Mouse (Mus musculus): ENCODE data around the gene Rapgef3.

Rapgef3 gene

DNA sequence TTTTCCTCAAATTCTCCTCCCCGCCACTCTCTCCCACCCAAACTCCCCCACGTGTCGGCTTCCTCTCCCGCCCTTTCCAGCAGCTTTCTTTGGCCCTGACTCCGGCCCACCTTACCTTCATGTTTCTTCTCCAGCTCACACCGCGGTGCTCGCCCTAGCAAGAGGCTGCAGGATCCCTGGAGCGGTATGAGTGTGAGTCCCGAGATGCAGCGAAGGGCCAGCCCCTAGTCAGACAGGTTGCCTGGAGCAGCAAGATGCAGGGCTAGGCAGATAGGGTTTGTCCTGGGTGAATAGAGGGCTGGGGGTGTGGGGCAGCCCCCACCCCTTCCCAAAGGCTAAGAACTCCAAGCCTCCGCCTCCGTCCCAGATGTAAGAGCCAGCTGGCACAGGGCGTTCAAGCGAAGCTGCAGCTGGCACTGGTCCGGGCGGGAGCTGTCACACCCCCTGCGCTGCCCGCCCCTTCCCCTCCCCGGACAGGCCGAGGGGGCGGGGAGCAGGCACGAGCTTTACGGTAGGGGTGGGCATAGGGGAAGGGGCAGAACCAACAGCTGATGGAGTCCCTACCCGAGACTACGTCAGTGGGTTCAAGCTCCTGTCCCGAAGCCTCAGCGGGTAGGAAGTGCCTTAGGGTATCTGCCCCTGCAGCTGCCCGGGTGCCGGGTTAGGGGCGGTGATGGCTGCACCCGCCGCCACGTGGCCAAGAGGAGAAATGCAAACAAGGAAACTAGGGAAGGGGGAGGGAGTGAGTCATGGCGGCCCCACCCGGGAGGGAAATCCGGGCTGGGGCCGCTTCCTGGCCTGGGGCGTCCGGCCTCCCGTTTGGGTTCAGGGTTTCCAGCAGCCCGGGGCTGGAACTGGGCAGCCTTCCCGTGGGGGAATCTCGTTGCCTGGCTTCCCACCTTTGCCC lies at the start of gene Rapgef3:
Rapgef3 (minus strand) TSS at position 693 of the 907 bp plus-strand sequence.
- peak; percentile 81 for DNase-seq (ENCODE audit: low read depth, low spot score)

DNA sequence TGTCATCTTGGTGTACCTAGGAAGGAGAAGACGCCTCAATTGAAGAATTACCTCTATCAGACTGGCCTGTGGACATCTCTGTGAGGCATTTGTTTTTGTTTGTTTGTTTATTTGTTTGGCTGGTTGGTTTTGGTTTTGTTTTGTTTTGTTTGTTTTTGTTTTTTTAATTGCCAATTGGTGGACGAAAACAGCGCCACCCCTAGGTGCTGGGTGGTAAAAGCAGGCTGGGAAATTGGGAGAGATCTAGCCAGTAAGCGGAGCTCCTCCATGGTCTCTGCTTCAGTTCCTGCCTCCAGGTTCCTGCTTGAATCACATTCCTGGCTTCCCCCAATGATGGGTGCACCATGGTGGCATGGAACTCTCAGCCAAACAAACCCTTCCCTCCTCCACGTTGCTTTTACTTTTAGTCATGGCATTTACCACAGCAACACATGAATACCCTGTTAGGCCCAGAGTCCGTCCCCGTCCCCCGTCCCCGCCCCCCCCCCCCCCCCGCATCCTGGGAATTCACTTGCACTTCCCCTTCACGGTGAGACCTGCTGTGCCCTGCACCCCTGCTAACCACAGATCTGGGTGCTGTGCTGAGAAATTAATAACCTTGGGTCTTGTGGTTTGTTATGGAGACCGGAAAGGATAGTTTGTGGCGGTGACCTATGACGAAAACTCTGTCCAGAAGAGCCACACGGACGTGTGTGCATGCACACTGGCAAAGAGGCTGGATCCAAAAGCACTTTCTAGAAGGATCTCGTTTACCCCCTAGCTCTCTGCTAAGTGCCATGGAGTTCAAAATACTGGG lies 48.6 kb upstream of the Rapgef3 start:
- no peak for DNase-seq (ENCODE audit: low read depth, low spot score)

DNA sequence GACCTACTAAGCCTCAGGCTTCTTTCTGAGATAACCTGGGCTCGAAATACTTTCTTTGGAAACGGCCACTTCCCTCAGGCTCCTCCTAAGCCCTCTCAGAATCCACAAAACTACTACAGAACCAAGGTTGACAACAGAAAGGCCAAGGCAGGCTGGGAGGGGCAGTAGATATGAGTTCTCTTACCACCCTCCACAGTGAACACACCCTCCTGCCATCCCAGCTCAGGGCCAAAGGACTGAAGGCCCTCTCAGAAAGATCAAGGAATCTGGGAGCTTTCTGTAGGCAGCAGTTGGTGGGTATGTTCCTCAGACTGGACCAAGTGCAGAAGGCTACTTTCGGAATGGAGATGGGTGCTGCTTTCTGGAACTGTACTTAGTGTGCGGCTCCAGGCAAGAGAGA lies 47.5 kb upstream of the Rapgef3 start:
- no peak for DNase-seq (ENCODE audit: low read depth, low spot score)

DNA sequence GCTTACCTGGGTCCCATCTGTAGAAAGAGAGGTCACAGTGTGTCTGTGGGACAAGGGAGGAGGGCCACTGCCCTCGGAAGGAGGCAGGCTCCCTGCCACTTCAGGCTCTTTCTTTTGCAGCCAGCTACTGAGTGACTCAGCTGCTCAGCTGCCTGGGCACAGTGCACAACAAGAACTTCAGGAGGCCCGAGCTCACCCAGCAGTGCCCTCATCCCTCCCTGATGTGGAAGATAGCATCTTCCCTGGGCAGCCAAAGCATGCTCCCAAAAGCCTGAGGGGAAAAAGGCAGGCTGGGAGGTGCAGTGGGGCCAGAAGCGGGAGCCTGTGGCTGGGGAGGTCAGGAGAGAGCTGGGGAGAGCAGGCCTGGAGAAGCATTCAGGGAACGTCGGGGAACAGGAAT lies 46.9 kb upstream of the Rapgef3 start:
- DNase-seq (ENCODE audit: low read depth, low spot score), result no peak

DNA sequence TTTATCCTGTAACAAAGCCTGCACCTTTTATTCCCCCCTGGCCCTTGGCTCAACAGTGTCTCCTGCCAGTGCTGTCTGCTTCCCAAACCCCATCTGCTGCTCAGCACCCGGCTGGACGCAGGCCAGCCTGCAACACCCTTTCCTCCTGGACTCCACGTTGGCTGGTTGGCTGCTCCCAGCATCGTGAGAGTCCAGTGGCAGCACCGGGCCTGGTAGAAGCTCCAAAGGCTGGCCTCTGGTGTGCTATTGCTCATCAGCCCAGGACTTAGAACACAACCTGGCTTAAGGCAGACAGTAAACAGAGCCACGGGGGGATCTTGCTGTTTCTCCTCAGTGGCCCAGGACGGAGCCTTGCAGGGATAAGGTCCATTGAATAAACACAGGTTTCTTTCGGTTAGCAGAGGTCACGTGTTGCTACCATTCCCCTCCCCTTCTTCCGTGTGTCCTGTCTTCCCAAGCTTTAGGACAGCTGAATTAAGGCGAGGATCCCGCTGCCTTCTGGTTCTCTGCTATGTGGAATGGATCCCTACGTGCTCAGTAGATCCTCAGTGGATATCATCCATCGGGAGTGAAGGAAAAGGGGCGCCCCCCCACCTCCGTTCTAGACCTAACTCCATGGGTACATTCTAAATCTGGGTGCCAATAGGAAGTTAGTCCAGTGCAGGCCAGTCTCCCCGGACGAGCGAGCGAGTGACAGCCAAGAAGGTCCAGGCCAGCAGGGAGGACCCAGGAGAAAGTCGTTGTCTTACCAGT lies 45.9 kb upstream of the Rapgef3 start:
- no peak for DNase-seq (ENCODE audit: low read depth, low spot score)

DNA sequence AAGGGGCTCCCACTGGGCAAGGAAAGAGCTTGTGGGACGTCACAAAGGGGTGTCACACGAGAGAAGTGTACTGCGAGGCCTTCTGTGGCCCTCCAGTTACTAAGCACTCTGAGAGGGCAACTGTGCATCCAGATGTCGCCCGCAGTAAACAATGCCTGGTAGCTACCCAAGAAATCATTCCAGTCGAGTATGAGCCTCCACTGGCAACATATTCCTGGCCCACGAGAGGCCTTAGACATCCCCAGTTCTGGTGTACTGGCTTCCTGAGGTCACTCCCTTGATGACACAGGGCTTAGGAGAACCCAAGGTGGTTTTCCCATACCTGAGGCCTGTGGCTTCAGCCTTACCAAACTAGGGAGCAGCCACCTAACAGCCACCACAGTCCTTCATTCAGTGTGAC lies 45.1 kb upstream of the Rapgef3 start:
- DNase-seq (ENCODE audit: low read depth, low spot score), result no peak

DNA sequence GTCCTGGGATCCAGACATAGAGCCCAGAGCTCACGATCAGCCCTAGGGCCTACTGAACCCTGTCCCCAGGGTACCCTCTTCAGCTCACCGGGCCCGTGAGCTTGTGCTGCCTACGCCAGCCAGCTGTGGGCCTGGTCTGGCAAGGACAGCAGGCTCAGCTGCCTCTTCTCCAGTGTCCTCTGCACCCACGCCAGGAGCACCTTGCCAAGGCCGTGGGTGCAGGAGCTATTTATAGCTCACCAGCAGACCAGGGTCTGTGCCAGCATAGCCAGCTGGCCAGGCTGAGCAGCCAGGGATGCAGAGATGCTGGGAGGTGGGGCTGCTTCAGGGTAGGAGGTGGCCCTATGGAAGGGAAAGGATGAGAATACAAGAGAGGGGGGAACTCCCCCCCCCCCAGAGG lies 44.4 kb upstream of the Rapgef3 start:
- no peak for DNase-seq (ENCODE audit: low read depth, low spot score)

DNA sequence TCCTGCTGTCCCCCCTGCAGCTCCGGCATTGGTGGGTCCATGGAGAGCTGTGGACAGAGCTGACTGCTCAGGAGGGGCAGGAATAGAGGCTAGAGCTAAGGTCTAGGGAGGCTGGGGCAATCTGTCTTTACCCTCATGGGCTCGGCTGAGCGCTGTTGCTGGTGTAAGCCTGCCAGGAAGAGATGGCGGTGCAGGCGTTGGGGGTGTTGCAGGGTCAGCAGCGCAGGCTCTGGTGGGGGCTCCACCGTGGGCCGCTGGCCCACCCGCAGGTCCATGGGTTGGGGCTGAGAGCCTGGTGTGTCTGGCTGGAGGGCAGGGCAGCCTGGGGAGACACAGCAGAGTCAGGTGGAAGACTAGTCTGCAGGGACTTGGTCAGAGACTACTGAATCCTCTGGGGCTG lies 43.5 kb upstream of the Rapgef3 start:
- no peak for DNase-seq (ENCODE audit: low read depth, low spot score)

DNA sequence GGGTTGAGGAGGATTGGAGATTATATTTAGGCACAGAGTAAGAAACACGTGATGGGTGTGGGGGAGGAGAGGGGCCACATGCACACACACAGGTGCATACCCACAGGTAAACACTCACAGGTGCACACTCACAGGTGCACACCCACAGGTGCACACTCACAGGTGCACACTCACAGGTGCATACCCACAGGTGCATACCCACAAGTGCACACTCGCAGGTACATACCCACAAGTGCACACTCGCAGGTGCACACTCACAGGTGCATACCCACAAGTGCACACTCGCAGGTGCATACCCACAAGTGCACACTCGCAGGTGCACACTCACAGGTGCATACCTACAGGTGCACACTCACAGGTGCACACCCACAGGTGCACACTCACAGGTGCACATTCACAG lies 42.6 kb upstream of the Rapgef3 start:
- DNase-seq (ENCODE audit: low read depth, low spot score), result no peak

DNA sequence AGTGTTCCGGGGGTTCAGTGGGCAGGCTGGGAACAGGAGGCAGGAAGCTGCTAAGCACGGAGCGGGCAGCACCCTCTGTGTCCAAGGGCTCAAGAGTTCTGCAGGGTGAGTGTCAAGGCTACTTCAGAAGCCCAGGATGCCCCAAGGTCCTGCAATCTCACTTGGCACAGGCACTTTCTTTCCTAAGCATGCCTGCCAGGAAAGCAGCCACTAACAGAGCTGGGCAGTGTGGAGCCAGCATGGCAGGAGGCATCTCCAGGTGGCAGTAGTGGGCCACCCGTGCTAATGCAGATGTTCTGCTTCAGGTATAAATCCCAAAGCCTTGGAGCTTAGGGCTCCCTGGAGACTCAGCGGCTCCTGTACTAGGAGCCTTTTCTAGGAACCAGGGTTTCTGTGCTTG lies 42.2 kb upstream of the Rapgef3 start:
- no peak for DNase-seq (ENCODE audit: low read depth, low spot score)

DNA sequence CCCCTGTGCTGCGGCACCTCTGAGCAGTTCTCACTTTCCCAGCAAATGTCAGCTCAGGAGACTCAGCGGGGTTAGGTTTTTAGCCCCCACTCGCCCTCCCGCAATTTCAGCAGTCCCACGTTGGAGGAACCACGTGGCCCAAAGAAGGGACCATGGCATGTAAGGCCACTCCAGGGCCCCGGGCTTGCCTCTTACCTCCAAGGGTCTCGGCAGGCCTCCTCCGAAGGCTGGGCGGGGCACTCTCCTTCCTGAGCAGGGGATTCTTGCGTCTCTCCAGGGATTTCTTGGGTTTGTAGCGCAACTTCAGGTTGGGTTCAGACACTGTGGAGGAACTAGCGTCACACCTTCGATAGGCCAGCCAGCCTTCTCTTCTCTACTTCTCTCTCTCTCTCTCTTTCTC lies 41.4 kb upstream of the Rapgef3 start:
- DNase-seq (ENCODE audit: low read depth, low spot score), result no peak

DNA sequence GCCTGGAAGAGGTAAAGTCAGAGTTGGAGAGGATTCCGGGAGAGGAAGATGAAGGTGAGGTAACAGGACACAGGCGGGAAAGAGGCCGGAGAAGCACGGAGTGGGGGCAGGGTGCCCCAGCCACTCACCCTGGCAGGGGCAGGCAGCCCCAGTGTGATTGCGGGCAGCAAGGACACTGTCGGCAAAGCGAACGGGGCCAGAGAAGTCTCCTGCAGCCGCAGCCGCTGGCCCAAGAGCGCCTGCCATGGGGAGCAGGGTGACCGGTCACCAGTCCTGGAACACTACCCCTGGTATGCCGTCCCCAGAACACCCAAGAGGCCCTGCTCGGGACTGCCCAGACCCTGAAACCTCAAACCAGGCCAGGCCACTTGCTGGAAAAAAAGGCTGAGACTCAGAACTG lies 40.8 kb upstream of the Rapgef3 start:
- DNase-seq (ENCODE audit: low read depth, low spot score), result no peak

DNA sequence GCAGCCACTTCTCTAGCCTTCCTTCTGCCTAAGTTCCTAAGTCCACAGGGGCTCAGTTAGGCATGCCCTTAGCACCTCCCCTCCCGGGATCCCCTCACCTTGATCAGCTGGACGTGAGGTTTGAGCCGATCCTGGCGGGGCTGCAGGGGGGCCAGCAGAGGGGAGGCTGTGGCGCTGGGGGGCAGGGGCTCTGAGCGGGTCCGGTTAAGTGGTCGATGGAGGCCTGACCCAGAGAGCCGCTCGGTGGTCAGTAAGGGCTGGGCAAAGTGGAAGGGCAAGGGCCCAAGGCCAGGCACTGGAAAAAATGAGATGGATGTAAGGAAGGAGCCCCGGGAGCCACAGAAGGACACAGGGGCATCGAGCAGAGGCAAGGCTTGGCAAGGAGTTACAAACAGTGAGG lies 40.1 kb upstream of the Rapgef3 start:
- DNase-seq (ENCODE audit: low read depth, low spot score), result no peak

DNA sequence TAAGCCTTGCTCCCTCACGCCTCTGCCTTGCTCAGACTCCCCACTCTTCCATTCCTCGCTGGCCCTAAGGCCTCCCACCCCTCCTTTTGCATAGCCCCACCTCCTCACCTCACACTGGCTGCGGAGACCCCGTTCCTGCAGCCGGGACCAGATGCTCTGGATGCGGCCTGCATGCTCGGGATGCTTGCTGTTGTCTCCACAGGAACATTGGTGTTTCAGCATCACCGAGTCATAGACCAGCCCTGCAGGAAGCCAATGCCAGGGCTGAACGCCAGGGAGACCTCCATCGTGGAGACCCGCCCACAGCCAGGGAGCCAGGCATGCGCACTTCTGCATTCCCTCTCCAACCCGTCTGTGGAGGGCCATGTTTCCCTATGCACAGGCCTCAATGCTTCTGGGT lies 34.8 kb upstream of the Rapgef3 start:
- DNase-seq (ENCODE audit: low read depth, low spot score), result no peak

DNA sequence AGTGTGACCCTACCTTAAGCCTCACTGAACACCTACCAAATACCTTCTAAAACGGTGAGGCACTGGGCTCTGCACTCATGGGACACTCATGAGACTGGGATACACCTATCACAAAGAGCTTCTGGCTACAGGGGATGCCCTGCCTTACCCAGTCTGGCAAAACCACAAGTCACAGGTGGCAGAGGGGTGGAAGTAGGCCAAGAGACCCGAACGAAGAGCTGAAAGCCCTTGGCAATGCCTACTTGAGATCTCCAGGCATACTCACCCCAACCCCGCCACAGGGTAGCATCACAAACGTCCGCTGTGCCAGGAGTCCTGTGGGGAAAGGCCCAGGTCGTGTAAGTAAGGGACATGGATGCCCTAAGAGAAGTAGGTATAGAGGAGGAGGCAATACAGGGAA lies 34.0 kb upstream of the Rapgef3 start:
- DNase-seq (ENCODE audit: low read depth, low spot score), result no peak

DNA sequence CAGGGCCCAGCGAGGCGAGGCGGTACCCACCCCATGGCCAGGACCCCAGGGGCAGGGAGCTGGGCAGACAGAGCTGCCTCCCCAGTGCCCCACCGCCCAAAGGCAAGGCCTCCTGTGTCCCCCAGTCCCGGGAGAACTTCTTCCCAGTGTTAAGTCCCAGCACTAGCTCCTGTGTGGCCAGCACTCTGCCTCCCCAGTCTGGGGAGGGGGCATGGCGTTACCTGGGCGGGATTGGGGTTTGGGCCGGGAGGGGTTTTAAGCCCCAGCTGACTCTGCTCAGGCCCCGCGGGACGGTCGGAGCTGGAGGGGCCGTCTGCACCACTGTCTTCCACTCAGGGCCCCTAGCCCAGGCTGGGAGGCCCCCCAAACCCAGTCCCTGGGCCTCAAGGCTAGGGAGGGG lies 33.1 kb upstream of the Rapgef3 start:
- DNase-seq (ENCODE audit: low read depth, low spot score), result no peak

DNA sequence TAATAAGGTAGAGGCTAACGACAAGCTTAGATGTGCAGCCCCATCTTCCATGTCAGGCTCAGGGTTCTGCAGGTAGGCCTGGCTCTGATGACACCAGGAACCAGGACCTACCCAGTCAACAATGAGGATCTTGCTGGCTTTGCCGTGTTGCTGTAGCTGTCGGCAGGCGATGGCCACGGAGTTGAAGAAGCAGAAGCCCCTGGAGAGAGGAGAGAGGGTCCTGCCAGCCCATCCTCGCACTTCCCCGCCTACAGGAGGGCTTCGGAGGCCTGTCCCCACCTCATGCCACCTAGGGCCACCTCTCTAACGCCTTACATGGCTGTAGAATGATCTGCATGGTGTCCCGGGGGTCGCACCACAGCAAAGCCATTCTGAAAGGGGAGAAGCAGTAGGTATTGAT lies 31.7 kb upstream of the Rapgef3 start:
- no peak for DNase-seq (ENCODE audit: low read depth, low spot score)

DNA sequence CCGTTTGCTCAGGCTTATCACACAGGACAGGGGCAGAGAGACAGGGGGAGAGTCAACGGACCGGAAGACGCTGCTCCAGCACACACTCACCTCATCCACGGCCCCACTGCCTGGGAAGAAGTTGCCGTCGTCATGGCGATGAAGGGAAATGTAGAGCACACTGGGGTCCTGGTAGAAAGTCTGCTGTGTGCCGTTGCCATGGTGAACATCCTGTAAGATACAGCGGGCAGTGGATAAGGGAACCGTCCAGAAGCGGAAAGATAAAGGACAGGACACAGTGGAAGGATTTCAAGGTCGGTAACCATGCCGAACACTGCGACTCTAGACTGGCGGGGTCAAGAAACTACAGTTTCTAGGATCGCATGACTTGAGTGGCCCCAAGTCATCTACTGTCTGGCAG lies 30.4 kb upstream of the Rapgef3 start:
- DNase-seq (ENCODE audit: low read depth, low spot score), result no peak

DNA sequence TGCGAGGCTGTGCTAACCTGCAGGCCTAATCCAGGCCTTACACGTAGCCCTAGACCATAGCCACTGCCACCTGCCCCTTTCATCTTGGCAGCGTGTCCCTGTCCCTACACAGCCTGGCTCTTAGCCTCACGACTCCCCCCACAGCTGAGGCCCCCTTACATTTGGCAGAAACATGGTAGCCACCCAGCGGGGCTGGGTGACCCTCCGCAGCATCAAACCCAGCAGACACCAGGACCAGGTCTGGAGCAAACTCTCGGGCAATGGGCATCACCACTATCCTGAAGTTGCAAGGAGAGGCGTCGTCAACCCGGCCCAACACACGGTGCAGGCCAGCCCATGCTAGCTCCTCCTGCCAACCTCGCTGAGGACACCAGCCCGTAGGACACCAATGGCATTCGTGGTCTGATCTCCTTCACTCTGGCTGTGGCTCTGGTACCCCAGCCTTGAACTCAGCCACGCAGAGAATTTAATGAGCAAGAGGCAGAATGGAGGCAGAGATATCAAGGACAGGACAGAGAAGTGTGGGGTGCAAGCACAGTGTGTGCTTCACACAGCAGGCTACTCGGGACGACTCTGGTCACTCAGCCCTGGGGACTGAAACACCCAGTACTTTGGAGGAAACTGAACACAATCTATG lies 29.0 kb upstream of the Rapgef3 start:
- no peak for DNase-seq (ENCODE audit: low read depth, low spot score)

DNA sequence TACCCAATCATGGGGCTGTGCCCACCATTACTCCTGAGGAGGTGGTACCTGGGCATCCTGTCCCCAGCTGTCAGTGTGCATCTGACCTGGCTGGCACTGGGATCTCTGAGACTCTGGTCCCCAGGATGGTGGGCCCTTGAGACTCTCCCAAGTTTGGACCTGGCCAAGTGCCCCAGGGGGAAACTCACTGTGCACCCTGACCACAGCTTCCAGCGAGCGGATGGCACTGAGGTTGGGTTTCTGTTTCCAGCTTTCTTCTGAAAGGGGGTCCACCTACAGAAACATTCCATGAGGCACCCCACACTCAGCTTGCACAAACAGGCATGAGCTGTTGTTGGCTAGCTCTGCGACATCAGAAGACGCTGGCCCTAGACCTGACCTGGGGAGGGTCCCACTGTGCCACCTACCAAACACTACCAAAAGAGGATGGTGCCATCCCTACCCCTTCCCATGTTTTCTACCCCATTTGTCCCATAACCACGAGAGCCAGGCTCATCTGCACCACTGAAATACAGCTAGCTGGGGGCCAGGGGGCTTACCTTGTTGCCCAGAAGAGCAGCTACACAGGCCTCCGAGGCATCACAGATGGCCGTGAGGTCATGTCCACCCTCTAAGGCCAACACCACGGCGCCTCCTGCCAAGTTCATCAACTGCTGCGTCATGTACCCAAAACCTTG lies 27.9 kb upstream of the Rapgef3 start:
- no peak for DNase-seq (ENCODE audit: low read depth, low spot score)

DNA sequence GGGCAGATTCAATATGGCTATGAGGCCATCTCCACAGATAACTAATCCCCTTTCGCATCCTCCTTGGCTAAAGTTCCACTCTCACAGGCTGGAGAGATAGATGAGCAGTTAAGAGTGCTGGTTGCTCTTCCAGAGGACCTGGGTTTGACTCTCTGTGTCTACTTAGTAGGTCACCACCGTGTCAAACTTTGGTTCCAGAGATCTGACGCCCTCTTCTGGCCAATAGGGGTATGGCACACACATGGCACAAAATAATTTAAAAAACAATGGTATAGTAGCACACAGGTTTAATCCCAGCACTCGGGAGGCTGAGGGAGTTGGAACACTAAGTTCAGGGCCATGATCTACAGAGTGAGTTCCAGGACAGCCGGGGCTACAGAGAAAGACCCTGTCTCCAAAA lies 26.5 kb upstream of the Rapgef3 start:
- DNase-seq (ENCODE audit: low read depth, low spot score), result no peak

Measured in CD4-positive helper T cell, adult 2 months (primary cell).